Mouse (Mus musculus): ENCODE results near the gene Elmod2.
A peak's percentile ranks its signal among the peaks of the same experiment; 100 is the strongest.
"Not testable (repeated sequence)": the region's sequence is repeated elsewhere in the genome, so short reads cannot be mapped to it uniquely, and the experiment has no call there.

The Elmod2 gene

DNA sequence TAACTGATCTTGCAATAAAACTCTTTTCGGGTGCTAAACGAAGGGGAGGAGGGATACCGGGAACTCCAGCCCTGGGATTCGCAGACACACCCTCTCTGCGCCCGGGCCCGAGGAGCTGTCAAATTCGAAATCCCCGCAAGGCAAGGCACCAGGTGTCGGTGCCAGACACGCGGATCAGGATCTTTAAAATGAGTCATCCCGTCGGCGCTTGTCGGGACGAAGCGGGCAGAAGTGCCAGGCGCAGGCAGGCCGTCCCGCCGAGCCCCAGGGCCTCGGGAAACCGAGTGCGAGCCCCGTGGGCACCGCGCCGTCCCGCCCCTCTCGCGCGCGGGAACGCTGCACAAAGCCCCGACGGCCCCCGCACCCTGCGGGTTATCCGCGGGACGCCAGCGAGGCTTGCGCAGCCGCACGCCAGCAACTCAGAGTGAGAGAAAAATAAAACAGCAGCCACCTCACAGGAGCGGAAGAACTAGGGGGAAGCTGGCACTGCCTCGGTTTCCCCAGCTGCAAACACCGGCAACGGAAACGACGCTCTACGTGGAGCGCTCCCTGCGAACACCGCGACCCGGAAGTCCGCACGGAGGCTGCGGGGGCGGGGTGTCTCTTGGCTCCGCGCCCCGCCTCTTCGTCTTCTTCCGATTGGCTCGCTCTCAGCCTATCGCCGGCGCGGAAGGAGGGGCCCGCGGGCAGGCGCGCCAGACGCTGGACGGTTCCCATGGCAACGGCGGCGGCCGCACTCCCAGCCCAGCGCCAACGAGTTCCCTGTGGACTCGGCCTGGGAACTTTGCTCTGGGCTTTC is at the start of gene Elmod2:
Gene Elmod2, minus strand, starts transcription at position 588 of the 799 bp plus-strand sequence.
- DNase-seq (ENCODE audit: low read depth) = peak; percentile 95

DNA sequence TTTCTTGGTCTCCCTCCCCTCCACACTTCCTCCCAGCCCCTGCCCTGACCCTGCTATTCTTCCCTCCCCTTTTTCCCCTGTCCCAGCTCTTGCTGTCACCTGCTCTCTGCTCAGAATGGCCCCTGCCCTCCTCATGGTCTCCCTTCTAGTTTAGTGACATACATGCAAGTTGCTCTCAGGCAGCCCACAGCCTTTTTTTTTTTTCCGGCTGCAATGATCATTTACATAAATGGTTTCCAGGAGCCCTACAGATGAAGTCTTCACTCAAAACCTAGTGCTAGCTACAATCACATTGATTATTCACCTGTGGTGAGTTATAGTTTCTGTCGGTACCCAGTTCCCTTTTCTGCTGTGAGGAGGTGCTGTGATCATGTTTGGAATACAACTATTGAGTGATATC is 48.7 kb upstream of the Elmod2 start:
- DNase-seq (ENCODE audit: low read depth) = no peak

DNA sequence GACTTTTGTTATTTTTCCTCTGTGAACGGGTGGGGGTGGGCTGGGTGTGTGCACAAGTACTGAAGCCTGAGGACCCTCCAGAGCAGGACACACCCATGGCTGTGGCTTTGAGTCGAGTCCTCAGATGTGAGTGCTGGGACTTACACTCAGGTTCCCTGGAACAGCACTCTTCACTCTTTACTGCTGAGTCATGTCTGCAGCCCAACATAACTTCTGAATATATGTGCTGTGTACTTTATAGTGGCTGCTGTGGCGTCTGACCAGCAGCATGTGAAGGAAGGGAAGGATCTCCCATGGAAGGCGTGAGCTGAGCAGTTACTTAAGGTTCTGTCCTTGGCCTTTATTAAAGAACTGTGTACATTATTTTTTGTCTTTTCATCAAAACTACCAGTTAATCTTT is 47.9 kb upstream of the Elmod2 start:
- no peak for DNase-seq (ENCODE audit: low read depth)

DNA sequence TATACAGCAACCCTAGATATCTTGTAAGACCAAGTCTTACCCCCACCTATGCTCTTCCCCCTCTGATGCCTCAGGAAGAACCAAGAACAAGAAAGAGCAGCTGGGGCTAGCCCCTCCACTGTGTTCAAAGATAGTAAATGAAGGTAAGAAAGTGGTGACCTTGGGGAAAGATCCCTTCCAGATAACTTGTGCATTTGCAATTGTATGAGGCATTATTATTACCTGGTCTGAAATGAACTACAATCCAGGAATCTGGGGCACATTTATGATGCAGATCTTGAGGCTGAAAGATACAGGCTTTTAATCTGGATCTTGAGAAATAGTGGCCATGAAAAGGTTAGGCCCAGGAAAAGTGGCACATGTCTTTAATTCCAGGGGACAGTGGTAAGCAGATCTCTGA is 44.9 kb upstream of the Elmod2 start:
- DNase-seq (ENCODE audit: low read depth) = no peak

DNA sequence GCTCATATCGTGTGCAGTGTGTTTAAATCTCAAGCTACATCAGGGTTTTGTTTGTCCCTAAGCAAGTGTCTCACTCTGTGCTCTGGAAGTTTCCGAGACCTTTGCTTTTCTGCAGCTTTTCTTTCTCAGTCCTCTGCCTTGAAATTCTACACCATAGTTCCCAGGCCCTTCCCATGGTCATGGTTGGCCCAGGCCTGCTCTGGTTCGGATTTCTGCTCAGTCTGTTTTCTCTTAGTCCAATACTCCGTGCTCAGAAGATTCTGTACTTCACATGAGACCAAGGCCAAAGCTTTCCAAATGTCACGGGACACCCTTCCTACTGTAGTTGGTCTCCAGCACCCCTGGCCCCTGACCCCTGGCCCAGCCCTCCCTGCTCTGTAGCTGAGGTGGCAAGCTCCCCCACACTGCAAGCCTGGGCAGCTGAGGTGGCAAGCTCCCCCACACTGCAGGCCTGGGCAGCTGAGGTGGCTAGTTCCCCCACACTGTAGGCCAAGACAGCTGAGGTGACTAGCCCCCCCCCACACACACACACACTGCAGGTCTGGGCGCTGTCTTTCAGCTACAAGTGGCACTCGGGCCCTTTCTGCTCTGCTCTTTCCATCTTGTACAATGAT is 31.0 kb upstream of the Elmod2 start:
- no peak for DNase-seq (ENCODE audit: low read depth)

DNA sequence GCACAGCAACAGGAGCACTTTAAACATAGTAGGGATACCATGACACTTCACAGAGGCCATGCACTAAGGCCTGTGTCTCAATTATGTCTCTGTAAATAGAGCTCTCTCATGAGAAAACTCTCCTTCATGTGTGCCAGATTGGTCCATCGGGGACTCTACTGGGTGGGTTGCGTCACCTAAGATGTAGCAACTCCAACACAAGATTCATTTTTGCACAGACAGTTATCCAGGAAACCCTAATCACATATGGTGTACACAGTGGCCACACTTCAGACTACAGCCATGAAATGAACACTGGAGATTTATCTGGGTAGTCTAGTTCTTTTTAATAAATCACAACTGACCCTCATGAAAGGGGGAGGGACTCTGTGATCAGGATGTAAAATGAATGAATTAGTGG is 19.0 kb upstream of the Elmod2 start:
- DNase-seq (ENCODE audit: low read depth) = no peak

DNA sequence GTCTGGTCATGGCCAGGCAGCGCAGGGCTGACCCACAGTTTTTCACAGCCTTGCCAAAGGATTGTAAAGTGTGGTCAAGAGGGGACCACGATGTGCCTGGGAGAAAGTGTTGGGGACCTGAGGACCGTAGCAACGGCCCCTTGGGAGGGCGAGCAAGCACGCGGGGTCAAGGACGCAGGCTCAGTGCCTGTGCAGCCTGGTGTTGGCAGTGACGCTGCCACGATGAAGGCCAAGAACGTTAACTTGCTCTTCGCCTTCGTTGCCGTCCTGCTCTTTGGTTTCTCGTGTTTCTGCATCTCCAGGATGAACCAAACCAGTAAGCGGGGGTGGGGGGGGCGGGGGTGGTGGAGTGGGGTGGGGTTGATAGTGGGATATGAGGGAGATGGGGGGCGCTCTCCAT is 16.0 kb upstream of the Elmod2 start, which contains the start of gene Mgat4d:
Gene Mgat4d, plus strand, starts transcription at position 209 of the 400 bp plus-strand sequence.
- no peak for DNase-seq (ENCODE audit: low read depth)

DNA sequence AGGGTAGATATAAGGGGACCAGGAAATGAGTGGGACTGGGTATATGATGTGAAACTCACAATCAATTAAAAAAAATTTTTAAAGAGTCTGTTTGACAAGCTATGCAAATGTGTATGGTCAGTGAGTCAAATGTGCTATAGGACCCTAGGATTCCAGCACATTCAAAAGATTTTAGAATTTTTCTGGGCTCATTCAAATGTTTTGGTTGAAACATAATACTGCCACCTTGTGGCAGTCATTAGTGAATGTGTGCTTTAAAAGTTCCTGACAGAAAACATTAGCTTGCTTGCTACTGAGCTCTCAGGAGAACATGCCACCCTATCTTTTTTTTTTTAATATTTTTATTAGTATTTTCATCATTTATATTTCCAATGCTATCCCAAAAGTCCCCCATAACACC is 10.4 kb upstream of the Elmod2 start:
- peak; percentile 24 for DNase-seq (ENCODE audit: low read depth)

DNA sequence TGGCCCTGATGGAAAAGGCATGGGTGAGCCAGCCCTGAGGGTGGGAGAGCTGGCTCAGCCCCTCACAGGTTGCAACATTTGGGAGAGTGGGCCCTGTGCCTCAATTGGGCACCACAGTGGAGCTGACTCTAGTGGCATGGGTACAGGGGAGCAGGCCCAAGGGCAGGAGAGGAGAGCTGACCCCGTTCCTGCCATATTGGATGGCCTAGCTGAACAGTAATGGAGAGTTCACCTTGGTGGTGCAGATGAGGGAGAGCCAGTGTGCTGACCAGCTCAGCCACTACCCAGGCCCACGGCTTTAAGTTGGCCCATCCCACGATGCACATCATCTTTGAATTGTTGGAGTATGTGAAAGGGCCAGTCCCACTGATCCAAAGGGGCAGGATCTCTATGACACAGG is 9.8 kb upstream of the Elmod2 start:
- no peak for DNase-seq (ENCODE audit: low read depth)

DNA sequence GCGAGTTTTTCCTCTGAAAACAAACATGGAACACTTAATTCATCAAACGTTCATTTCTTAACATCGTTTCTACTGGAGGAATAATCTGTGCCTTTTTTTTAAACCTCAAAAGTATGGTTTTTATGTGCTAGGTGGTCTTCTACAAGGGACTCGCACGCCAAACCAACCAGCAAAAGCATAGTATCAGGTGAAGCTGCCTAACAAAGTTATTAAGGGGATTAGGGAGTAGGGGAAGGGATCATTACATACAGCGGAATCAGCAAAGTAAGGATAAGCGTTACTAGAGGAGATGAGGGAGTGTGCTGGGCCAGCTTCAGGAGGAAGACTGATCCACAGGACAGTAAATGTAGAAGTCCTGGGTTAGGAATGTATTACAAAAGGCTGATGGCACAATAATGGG is 578 bp upstream of the Elmod2 start:
- no peak for DNase-seq (ENCODE audit: low read depth)

DNA sequence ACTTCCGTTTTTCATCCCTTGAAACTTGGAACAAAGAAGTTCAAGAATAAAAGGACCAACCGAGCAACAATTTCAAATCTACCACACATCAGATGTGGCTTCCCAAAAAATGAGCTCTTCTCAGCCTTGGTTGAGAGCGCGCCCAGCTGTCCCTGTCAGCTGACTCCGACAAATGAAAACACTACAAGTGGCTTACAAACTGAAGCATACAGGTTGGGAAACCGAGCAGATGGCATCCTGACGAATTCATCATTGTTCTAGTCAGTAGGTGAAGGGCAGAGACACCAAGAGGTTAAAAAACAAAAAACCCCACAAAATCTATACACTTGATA is 753 bp downstream of the Elmod2 start:
- DNase-seq (ENCODE audit: low read depth) = no peak

DNA sequence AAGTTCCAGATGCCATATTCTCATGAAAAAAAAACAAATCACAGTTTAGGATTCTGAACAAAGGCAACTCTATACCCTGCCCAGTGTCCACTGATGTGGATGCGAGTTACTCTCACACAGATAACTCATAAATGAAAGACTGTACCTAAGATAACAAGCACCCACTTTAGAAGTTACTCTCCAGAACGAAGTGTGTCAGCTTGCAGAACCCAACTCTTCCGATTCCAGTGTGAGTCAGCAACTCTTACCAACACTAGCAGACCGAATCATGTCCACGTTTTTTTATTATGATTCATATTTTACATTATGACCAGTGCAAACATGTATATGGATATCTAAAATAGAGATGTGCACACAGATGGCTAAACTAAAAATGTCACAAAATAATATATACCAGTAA is 4.4 kb downstream of the Elmod2 start:
- no peak for DNase-seq (ENCODE audit: low read depth)

DNA sequence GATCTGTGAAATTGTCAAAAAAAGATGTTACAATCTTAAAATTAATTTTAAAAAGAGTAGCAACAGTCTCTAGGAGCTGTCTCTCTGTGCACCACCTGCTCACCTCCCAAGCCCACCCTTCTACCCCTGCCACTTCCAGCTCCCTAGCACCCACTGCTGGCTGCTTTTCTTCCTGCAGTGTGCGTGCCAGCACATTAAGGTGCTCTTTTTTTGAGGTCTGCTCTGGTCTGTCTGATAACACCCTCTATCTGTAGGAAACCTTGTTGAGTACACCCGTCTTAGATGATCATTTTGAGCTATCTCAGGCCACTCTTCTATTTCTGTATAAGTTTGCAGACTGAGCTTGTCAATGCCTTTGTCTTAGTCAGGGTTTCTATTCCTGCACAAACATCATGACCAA is 9.2 kb downstream of the Elmod2 start:
- DNase-seq (ENCODE audit: low read depth) = no peak

DNA sequence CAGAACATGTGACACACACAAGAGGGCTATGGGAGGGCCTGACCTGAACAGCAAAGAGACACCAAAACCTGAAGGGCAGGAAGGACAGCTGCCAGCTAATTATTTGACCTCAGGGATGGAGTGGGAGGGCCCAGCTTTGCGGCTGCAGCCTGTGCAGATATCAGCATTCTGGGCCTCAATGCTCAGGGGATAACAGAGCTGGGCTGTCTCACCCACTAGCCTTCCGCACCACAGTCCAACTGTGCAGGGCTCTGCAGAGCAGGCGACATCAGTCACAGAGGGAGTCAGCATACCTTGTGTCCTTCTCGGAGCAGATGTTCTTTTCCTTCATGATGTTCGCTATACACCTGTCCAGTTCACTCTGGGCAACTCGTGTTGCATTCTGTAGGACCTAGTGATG is 9.9 kb downstream of the Elmod2 start:
- no peak for DNase-seq (ENCODE audit: low read depth)

DNA sequence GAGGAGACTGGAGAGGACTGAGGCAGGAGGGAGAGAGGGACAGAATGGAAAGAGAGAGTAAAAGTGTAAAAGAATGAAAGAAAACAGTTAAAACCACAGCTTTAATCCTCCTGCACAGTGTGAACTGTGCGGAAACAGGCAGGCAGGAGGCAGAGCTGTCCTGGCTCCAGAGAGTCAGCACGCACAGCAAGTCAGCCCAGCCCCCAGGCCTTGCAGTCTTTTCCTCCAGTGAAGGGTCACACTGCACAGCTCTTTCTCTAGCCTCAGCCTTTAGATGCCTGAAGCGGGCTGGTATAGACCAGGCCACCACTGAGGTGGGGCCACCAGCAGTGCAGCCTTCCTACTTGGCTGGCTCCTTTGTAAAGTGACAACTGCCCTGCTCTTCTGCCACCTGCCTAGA is 11.7 kb downstream of the Elmod2 start:
- DNase-seq (ENCODE audit: low read depth) = no peak

DNA sequence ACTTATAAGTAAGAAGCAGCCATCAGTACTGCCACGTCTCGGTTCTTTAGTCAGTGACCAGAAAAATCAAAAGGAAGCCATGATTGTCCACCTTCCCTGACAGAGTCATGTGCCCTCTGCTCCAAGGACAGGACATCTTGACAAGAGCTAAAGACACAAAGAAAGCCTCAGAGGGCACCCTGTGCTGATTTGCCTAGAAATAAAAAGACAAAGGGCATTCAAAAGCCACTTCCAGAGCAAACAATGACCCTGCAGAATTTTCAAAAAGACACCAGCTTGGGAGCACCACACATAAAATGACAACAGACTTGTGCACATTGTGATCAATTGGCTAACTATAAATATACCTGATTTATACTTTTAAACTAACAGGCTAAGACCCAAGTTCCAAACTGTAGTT is 16.6 kb downstream of the Elmod2 start:
- DNase-seq (ENCODE audit: low read depth) = no peak

DNA sequence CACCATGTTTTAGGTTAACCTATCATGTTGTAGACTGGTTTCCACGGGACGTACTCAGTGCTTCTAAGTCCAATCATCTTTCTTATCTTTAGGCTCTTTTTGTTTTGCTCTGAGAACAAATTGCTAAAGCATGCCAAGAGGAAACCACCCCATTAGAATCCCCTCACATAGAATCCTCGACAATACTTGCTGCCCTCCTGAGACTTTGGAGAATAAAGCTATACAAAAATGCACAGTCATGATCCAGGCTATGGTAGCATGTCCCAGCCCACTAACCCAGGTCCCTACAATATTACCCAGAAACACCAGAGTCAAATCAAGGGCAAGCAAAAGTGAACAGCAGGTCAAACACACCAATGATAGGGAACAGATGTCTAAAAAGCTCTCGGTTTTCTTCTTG is 17.2 kb downstream of the Elmod2 start:
- not testable (repeated sequence) for DNase-seq (ENCODE audit: low read depth)

DNA sequence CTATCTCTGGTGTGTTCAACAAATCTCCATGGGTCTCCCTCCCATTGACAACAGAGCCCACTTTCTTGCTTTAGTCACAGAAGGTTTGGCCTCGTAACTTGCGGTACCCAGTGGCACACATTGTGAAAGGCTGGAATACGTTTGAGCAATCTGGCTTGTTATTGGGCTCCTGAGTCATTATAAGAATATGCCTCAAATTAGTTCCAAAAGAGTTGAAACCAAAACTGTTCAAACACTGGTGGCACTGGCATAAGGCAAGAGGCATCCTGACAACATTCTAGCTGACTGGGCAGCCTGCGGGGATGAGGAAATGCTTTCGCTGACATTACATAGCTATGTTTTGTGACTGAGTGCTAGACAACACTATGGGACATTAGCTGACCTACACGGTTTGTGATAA is 22.4 kb downstream of the Elmod2 start:
- no peak for DNase-seq (ENCODE audit: low read depth)

DNA sequence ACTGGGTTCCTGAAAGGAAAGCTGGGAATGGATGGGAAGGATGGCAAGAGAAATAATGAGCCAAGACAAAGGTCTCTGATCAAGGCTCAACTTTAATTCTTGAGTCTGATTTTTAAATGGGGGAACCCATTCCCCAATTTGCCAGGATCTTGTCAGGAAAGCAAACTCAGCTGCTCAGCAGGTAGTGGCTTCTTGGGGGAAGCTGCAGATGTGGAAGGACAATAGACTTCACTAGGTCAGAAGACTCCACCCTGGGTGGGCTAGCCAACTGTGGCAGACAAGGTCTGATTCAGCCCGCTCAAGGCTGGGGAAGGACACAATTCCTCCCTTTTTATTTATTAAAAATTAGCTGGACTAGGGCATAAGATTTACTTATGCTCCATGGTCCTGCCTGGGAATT is 27.3 kb downstream of the Elmod2 start:
- no peak for DNase-seq (ENCODE audit: low read depth)

DNA sequence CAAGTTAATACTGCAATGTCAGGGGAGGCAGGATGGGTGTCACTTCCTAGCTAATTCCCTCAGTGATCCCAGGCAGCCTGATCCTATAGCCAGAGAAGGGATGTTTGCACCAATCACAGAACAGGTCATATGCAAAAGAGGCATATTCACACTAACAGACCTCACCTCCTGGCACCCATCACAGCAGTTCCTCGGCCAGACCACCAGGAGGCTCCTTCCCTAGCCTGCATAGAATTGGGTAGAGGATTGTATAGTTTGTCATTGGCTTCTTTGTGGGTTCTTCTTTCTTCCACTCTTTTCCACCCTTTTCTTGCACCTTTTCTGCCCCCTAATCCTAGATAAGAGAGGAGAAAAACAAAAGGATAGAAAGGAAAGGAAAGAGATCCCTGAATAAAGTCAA is 32.2 kb downstream of the Elmod2 start:
- peak; percentile 12 for DNase-seq (ENCODE audit: low read depth)

DNA sequence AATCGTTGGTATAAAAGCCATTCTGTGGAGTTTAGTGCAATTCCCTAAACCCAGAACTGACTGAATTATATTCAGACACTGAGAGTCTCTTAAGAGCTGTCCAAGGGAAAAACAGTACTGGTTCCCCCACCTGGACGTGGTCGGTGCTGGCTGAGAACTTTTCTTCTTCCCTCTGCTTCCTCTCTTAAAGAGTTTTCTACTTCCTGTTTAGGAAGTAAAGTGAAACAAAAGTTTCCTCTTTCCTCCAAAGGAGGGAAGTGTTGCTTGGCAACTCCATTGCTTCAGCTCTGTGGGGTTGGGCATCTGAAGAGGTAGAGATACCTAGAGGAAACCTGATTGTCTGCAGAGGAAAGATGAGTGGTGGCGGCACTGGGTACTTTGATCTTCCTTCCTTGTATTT is 34.9 kb downstream of the Elmod2 start:
- no peak for DNase-seq (ENCODE audit: low read depth)

DNA sequence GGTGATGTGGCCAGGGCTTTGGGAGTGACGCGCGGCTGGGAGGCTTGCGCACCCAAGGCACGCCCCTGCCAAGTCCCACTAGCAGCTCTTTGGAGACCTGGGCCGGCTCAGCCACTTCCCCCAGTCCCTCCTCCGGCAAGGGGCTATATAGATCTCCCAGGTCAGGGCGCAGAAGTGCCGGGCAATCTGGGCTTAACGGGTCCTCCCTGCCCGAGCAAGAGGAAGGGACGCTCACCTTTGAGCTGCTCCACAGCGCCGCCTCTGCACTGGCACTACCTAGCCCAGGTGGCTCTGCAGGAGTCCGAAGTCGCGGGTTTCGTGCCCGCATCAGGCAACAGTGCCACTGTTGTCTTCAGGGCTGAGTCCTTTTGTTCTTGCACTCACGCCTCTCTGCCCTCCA is 42.1 kb downstream of the Elmod2 start, which contains the start of gene Ucp1:
Gene Ucp1, plus strand, starts transcription at position 177 of the 400 bp plus-strand sequence.
- DNase-seq (ENCODE audit: low read depth) = no peak

DNA sequence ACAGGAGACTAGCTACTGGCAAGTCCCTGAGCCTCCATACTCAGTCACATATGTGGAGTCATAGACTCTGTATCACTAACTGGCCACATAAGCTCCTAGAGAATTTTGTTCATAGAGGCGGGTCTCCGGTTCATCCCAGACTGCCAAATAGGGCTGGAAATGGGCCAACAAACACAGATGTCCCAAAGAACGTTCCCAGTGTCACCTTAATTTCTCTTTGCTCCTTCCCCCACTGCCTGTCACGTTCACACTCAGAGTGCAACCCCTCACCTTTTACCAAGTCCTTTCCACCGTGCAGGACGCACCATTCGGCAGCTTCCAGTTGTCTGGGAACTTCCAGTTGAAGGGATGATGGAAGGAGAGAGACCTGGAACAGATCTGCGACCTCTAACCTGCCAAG is 46.9 kb downstream of the Elmod2 start:
- no peak for DNase-seq (ENCODE audit: low read depth)

DNA sequence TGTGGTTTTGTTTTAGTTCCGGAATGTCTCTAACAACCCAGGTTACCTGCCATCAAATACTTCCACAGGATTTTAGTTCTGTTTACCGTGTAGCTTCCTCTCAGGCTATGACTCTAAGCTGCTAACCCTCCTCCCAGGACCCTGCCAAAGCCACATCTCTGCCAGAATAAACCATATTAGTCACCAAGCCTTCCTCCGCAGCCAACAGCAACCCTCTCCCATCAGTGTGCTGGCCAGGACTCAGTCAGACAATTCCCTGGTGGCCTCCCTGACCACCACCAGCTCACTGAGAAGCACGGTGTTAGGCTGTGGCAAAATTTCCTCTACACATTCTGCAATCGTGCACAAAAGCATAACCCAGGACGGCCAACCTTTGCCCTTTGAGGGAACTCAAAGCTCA is 53.9 kb downstream of the Elmod2 start:
- no peak for DNase-seq (ENCODE audit: low read depth)
